Mouse (Mus musculus): ENCODE data around the gene Neurl3.

- no peak for TF ChIP-seq ETS1 (conservative IDR thresholded peaks at IDR 0.05; ENCODE audit: low read depth, low read length)
- no peak for TF ChIP-seq EP300 (IDR thresholded peaks at IDR 0.05; ENCODE audit: low read length)
- TF ChIP-seq NRF1 (IDR thresholded peaks at IDR 0.05; ENCODE audit: low read depth, low read length), result no peak
- TF ChIP-seq MAFK (IDR thresholded peaks at IDR 0.05; ENCODE audit: insufficient replicate concordance, low read length), result no peak
- TF ChIP-seq RAD21 (IDR thresholded peaks at IDR 0.05; ENCODE audit: low read depth, low read length), result no peak
- TF ChIP-seq POLR2A (IDR thresholded peaks at IDR 0.05; ENCODE audit: low read depth, low read length), result no peak; the same call in 1 of the 2 replicates
- no peak; the same call in none of the 2 replicates for TF ChIP-seq CHD2 (IDR thresholded peaks at IDR 0.05; ENCODE audit: low read length)
- no peak for TF ChIP-seq E2F4 (IDR thresholded peaks at IDR 0.05; ENCODE audit: insufficient replicate concordance, low read depth, low read length)
- no peak for TF ChIP-seq USF2 (conservative IDR thresholded peaks at IDR 0.05; ENCODE audit: low read depth, low read length)
- no peak for TF ChIP-seq CTCF (conservative IDR thresholded peaks at IDR 0.05 in 1 of 2, IDR thresholded peaks at IDR 0.05 in 1 of 2; ENCODE audit: low read depth in 2 of 2, low read length in 2 of 2)
- TF ChIP-seq BHLHE40 (IDR thresholded peaks at IDR 0.05; ENCODE audit: low read depth, low read length), result no peak
- TF ChIP-seq UBTF (IDR thresholded peaks at IDR 0.05; ENCODE audit: low read depth, low read length), result no peak
- no peak for TF ChIP-seq NELFE (IDR thresholded peaks at IDR 0.05; ENCODE audit: low read depth, low read length)
- no peak for TF ChIP-seq CHD1 (IDR thresholded peaks at IDR 0.05; ENCODE audit: low read depth, low read length)
Observed at GRCm38 (mm10) chr1:36314959-36315775, 40.7 kb upstream of the Neurl3 start.
